Mouse (Mus musculus) thymus, postnatal 14 days (tissue): ENCODE measurements around the gene Ndufaf2.
A peak's percentile ranks its signal among the peaks of the same experiment; 100 is the strongest.

Source experiments
- DNase-seq: peaks from one replicate; pipeline ENCODE4 v3.0.0; 2021

The Ndufaf2 gene

DNA sequence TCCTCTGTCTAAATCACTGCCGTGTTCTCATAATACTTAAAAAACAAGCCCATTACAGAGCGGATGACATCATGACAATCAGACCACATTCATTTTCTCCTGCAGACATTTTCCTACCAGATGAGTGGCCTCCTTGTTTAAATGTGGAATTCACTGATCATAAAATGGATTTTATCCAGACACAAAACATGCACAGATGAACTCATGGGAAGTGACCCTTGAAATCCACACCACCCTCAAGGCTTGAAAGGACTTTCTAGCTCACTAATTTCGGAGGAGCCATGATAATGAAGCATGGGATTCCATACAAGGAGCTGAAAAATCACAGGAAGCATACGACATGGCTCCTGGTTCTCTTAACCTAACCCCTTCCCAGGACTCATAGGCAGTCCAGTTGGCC, 198.5 kb downstream of the Ndufaf2 start:
- DNase-seq, result no peak

DNA sequence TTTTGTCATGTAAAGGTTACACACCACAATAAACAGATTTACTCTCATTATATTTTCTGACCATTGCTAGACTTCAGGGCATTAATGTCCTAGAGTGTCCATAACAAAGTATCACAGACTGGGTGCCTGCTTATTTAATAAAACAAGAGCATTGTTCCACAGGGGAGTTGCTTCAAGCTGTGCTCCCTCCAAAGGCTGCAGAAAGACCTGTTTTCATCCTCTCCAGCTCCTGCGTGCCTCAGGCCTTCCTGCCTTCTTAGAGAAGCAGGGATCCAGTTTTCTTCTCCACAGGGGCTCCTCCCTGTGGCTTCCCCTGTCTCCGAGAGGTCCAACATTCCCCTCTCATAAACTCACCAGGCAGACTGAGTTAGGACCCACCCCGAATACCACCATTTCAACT, 202.2 kb downstream of the Ndufaf2 start:
- no peak for DNase-seq

DNA sequence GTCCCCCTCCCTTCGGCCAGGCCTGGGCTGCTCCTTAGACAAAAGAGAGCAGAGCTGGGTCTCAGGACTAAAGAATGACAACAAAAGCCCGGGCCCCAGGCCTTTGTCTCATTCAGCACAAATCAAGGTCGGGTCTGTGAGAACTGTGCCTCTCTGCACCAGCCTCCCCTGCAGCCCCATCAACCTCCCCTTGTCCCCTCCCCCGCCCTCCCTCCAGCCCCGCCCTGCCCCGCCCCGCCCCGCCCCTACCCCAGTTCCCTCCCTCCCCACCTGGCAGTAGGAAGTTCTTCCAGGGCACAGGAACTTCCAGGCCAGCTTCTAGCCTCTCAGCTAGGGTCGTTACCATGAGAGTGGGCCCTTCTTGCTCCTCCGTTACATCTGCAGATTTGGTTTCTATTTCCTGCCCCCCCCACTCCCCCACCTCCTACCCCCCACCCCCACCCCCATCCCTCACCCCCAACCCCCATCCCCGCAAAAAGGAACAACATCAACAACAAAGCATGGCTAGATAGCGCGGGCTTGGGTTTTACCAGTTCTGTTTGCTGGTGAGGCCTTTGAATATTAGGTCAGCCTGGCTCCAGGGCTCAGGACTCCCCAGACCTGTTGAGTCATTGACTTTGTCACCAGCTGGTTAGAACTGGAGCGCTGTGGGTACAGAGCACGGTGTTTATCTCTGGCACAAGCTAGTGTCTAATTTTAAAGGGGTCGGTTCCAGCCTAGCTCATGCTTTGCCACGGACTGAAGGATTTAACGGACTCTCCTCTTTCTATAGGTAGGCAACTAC, 202.9 kb downstream of the Ndufaf2 start:
- DNase-seq, result peak; percentile 53

DNA sequence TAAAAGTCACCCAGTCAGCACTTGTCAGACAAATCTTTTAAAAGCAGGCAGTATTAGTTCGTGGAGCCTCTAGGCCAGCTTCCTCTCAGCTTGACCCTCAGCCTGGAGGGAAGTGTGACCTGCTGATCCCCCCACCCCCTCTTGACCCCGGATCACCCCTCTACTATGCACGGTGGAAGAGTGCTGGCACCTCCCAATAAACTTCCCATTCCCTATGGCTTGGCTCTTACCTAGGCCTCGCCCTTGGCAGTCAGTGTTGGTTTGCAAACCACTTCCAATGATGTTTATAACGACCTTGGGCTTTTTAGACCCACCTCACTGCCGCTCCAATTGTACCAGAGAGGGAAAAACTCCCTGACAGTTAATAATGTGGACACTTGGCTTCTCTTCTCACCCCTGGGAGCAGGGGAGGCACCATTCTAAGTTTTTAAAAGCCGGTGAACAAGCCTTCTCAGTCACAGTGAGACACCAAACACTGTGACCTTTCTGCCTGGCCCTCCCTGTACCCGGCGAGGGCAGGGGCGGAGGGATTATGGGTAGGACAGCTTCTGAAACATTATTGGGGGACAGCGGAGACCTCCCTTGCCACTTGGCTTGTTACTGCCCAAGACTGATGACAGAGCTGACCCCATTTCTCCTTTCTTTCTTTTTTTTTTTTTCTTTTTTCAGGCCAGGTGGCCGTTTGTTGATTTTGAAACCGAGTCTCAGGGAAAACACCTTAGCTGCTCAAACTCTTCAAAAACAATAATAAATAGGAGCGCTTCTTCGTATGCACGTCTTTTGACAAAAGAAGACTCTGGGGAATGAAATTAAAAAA, 203.8 kb downstream of the Ndufaf2 start:
- DNase-seq, result no peak

DNA sequence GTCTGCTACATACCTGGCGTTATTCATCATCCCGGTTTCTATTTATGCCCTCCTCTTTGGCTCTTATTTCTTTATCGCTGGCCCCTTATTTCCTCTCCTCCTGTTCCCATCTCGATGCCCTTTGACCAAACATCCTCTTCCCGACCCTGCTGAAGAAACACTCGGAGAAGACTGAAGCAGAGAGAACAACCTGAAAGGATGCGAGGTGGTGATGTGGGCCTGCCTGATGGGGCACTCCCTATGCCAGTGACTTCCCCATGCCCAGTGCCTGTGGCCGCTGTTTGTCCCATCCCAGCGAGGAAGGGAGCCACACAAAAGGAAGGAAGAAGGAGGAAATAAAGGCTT, 204.4 kb downstream of the Ndufaf2 start:
- peak; percentile 11 for DNase-seq
